In the genomic region with DNA sequence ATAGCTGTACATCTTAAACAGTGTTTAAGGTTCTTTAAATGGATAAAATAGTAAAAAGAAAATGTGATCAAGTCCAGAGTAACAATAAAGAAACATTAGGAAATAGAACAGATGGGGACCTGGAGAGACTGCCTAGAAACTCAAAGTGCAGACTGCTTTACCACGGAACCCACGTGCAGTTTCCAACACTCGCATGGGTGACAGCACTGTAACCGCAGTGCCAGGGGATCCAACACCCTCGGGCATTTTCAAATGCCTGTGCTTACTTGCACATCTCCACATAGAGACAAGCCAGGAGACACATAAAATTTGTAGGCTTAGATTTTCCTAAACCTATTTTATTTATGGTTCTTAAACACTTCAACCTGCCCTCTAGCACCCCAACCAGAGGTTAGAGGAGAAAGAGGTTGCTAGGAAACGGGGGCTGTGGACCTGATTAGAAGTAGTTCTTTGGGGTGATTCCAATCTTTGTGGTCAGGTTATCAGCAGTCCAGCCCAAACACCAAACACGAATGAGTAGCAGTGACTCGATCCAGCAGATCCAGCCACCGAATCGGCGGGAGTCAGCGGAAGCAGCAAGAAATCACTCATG, we compare ENCODE assay signal across 8 mouse cellular contexts. TPM values are rescaled to one million over a fixed set of nuclear protein-coding genes. Genes with fewer than 3 reads are reported as not detected.
DNase-seq lines count a peak whose midpoint lies in the region; ATAC-seq and TF ChIP-seq lines count a peak whose summit lies in the region.

No protein-coding gene starts in this region.

- H3K4me1 ChIP-seq in liver, adult 2 months (ENCODE audit: control insufficient read depth, insufficient read depth, low read length), result peaks cover 1% of the 10 kb centered on the region; the same call in 1 of the 2 replicates
- no peaks in the 10 kb centered on the region for H3K4me1 ChIP-seq in embryonic facial prominence, embryonic 11.5 days (ENCODE audit: control insufficient read depth, insufficient read depth, low read length)
- no peaks in the 10 kb centered on the region for H3K4me1 ChIP-seq in intestine, postnatal 0 days (replicated peaks; ENCODE audit: control insufficient read depth, insufficient read depth, low read length)
- H3K4me1 ChIP-seq in olfactory bulb, adult 2 months (ENCODE audit: control insufficient read depth, insufficient read depth, low read length), result no peaks in the 10 kb centered on the region

- no peak for ATAC-seq in embryonic facial prominence, embryonic 11.5 days (replicated peaks; ENCODE audit: insufficient number of reproducible peaks, low FRiP score, low TSS enrichment, low read depth)
- ATAC-seq in intestine, postnatal 0 days, result no peak

- H3K4me3 ChIP-seq in liver, adult 2 months (ENCODE audit: insufficient read depth, low read depth, low read length), result peak overlapping the region; percentile 30
- H3K4me3 ChIP-seq in embryonic facial prominence, embryonic 11.5 days (ENCODE audit: low read depth, low read length), result peak overlapping the region; percentile 23
- H3K4me3 ChIP-seq in intestine, postnatal 0 days (ENCODE audit: low read depth, low read length), result peak overlapping the region; percentile 22
- peak overlapping the region; percentile 42 for H3K4me3 ChIP-seq in olfactory bulb, adult 2 months (ENCODE audit: insufficient read depth, low read depth, low read length)

- H3K27ac ChIP-seq in liver, adult 2 months (replicated peaks; ENCODE audit: insufficient read depth, low read depth, low read length), result no peak overlapping the region
- no peak overlapping the region; the same call in 1 of the 2 replicates for H3K27ac ChIP-seq in embryonic facial prominence, embryonic 11.5 days (replicated peaks; ENCODE audit: low read depth, low read length)
- no peak overlapping the region for H3K27ac ChIP-seq in intestine, postnatal 0 days (ENCODE audit: low read depth, low read length)
- H3K27ac ChIP-seq in olfactory bulb, adult 2 months (ENCODE audit: insufficient read depth, low read depth, low read length), result no peak overlapping the region

- H3K27me3 ChIP-seq in liver, adult 2 months (ENCODE audit: control insufficient read depth, insufficient read depth, low read length), result no peaks in the 10 kb centered on the region
- no peaks in the 10 kb centered on the region for H3K27me3 ChIP-seq in embryonic facial prominence, embryonic 11.5 days (ENCODE audit: control insufficient read depth, insufficient read depth, low read length)
- no peaks in the 10 kb centered on the region for H3K27me3 ChIP-seq in intestine, postnatal 0 days (replicated peaks; ENCODE audit: control insufficient read depth, insufficient read depth, low read length)

- H3K4me2 ChIP-seq in embryonic facial prominence, embryonic 11.5 days (ENCODE audit: low read depth, low read length), result peak overlapping the region; percentile 23
- peak overlapping the region; percentile 58 for H3K4me2 ChIP-seq in intestine, postnatal 0 days (replicated peaks; ENCODE audit: low read depth)

- TF ChIP-seq CTCF in liver, adult 2 months (IDR thresholded peaks at IDR 0.05; ENCODE audit: low read depth, low read length), result no peak
- no peak for TF ChIP-seq CTCF in intestine, postnatal 0 days (IDR thresholded peaks at IDR 0.05; ENCODE audit: low read depth)
- no peak for TF ChIP-seq CTCF in olfactory bulb, adult 2 months (IDR thresholded peaks at IDR 0.05; ENCODE audit: insufficient read depth, low read depth, low read length)

- H3K36me3 ChIP-seq in liver, adult 2 months (ENCODE audit: control insufficient read depth, insufficient read depth, low read length), result no peaks in the 10 kb centered on the region
- no peaks in the 10 kb centered on the region for H3K36me3 ChIP-seq in embryonic facial prominence, embryonic 11.5 days (replicated peaks; ENCODE audit: control insufficient read depth, insufficient read depth, low read depth, low read length)
- no peaks in the 10 kb centered on the region for H3K36me3 ChIP-seq in intestine, postnatal 0 days (ENCODE audit: control insufficient read depth, insufficient read depth)

- H3K79me2 ChIP-seq in liver, adult 2 months (ENCODE audit: control insufficient read depth, insufficient read depth, low read length), result no peaks in the 10 kb centered on the region

- no peaks in the 10 kb centered on the region for H3K9me3 ChIP-seq in embryonic facial prominence, embryonic 11.5 days (replicated peaks; ENCODE audit: control insufficient read depth, low read length)
- H3K9me3 ChIP-seq in intestine, postnatal 0 days (ENCODE audit: control insufficient read depth), result no peaks in the 10 kb centered on the region

- peak overlapping the region; percentile 63 for H3K9ac ChIP-seq in liver, adult 2 months (ENCODE audit: low read depth, low read length)
- H3K9ac ChIP-seq in embryonic facial prominence, embryonic 11.5 days (replicated peaks; ENCODE audit: low read length), result peak overlapping the region; percentile 60
- no peak overlapping the region; the same call in 1 of the 2 replicates for H3K9ac ChIP-seq in intestine, postnatal 0 days (ENCODE audit: low read depth, low read length)

- 33% methylated on average over 12 of the region's 12 CpGs for WGBS in liver, adult 2 months
- WGBS in embryonic facial prominence, embryonic 11.5 days, result 46% methylated on average over 12 of the region's 12 CpGs
- 29% methylated on average over 12 of the region's 12 CpGs for WGBS in intestine, postnatal 0 days
- 38% methylated on average over 12 of the region's 12 CpGs for WGBS in olfactory bulb, adult 2 months

- DNase-seq in liver, adult 2 months (ENCODE audit: extremely low read depth, low read depth, low spot score), result no peak
- no peak for DNase-seq in liver
- DNase-seq in embryonic facial prominence, embryonic 11.5 days (ENCODE audit: low spot score), result no peak
- no peak for DNase-seq in c-Kit-positive CD71-positive TER-119-positive erythroid progenitor cells, embryonic 14.5 days (ENCODE audit: low spot score)
- no peak for DNase-seq in layer of hippocampus, postnatal 25 days (ENCODE audit: extremely low spot score in 1 of 2, low spot score in 1 of 2)
- DNase-seq in left cerebral cortex, adult 11 months (ENCODE audit: low spot score), result no peak

- TF ChIP-seq POLR2A in liver, adult 2 months (IDR thresholded peaks at IDR 0.05; ENCODE audit: extremely low read depth, insufficient read depth, low read length), result no peak
- no peak for TF ChIP-seq POLR2A in olfactory bulb, adult 2 months (IDR thresholded peaks at IDR 0.05; ENCODE audit: insufficient read depth, low read depth, low read length)

RNA-seq across cellular contexts. Expression of a gene that starts 29.2 kb away (rescaled TPM):
- 7.0 and 9.7 TPM in 2 replicates for total RNA-seq in liver, adult 2 months (2014; rRNA removed)
- polyA plus RNA-seq in liver, adult 2 months (2012; rRNA removed), result 14.8 and 16.6 TPM in 2 replicates
- 14.1 and 14.3 TPM in 2 replicates for polyA plus RNA-seq in embryonic facial prominence, embryonic 11.5 days (2014; fragmentation: Nextera tagmentation; extraction: Ambion mirVana)
- polyA plus RNA-seq in intestine, postnatal 0 days (2015; fragmentation: Nextera tagmentation; extraction: Ambion mirVana), result 7.0 and 8.2 TPM in 2 replicates
- not detected in 2 replicates for polyA plus RNA-seq in olfactory bulb, adult 2 months (2012; ENCODE audit: insufficient read depth, insufficient read length, low replicate concordance, missing spikeins)
- 10 to 100 TPM; 41.7 to 49.8 TPM for total RNA-seq in layer of hippocampus, postnatal 25 days (2021)

RNA-seq across cellular contexts. Expression of a gene that starts 39.0 kb away (rescaled TPM):
- total RNA-seq in liver, adult 2 months (2014; rRNA removed), result 34.0 and 38.6 TPM in 2 replicates
- 32.7 and 36.0 TPM in 2 replicates for polyA plus RNA-seq in liver, adult 2 months (2012; rRNA removed)
- 40.5 and 46.6 TPM in 2 replicates for polyA plus RNA-seq in embryonic facial prominence, embryonic 11.5 days (2014; fragmentation: Nextera tagmentation; extraction: Ambion mirVana)
- polyA plus RNA-seq in intestine, postnatal 0 days (2015; fragmentation: Nextera tagmentation; extraction: Ambion mirVana), result 60.6 and 67.1 TPM in 2 replicates
- not detected in 2 replicates for polyA plus RNA-seq in olfactory bulb, adult 2 months (2012; ENCODE audit: insufficient read depth, insufficient read length, low replicate concordance, missing spikeins)
- total RNA-seq in layer of hippocampus, postnatal 25 days (2021), result 10 to 100 TPM; 43.5 to 53.4 TPM

RNA-seq across cellular contexts. Expression of a gene that starts 59.2 kb away (rescaled TPM):
- total RNA-seq in liver, adult 2 months (2014; rRNA removed), result 0.28 and 0.47 TPM in 2 replicates
- 0.35 and 0.50 TPM in 2 replicates for polyA plus RNA-seq in liver, adult 2 months (2012; rRNA removed)
- 10.4 and 19.9 TPM in 2 replicates for polyA plus RNA-seq in embryonic facial prominence, embryonic 11.5 days (2014; fragmentation: Nextera tagmentation; extraction: Ambion mirVana)
- polyA plus RNA-seq in intestine, postnatal 0 days (2015; fragmentation: Nextera tagmentation; extraction: Ambion mirVana), result 3.1 and 3.7 TPM in 2 replicates
- not detected in 2 replicates for polyA plus RNA-seq in olfactory bulb, adult 2 months (2012; ENCODE audit: insufficient read depth, insufficient read length, low replicate concordance, missing spikeins)
- 10 to 100 TPM; 53.5 to 62.9 TPM for total RNA-seq in layer of hippocampus, postnatal 25 days (2021)

Comparison
In these comparisons a context has a peak if more than half of its experiments do, and no peak if none do; other contexts are left out.
1. RNA of a gene that starts 39.0 kb away (polyA plus RNA-seq): 60.6 to 67.1 TPM in intestine, postnatal 0 days, 40.5 to 46.6 TPM in embryonic facial prominence, embryonic 11.5 days and 32.7 to 36.0 TPM in liver, adult 2 months; not detected in olfactory bulb, adult 2 months; every median in the first group is over 10 times any median in the second.
2. Peak in every context shown above with its lines, with median percentiles within 50 percentile points of each other: H3K4me3 ChIP-seq.